Mouse (Mus musculus) heart, postnatal 10 days (tissue): ENCODE measurements at regions not wholly inside any gene's neighbourhood (a gene's known extent, or its start where the extent isn't known, plus 50 kb on each side); places are given as distances from the start of the nearest gene placed in this dataset.
A peak's percentile ranks its signal among the peaks of the same experiment; 100 is the strongest.
"Not testable (repeated sequence)": the region's sequence is repeated elsewhere in the genome, so short reads cannot be mapped to it uniquely, and the experiment has no call there.

Source experiments
- DNase-seq, 2 experiments: peaks; one replicate each; pipeline ENCODE4 v3.0.0; 2021
- intact Hi-C: fragments of 180-260 bp; cut with DNase I; formaldehyde crosslinking; loops from one replicate; pipeline ENCODE4 v1.15.1; 2025

DNA sequence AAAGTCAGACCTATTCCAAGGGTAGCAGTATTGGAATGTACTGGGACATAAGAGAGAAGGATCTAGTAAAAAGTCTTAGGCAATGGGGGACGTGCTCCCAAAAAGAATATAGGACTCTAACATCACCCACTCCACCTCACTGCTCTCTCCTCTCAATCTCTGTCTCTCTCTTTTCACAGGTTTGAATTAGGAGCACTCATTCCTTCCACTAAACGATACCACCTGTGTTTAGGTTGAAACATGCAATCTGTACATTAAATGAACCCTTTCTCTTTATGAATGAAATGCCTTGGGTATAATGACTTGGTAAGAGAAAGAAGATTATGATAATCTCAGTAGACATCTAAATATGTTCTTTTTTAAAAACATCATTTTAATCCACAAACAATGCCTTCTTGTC is 129.4 kb downstream of the Zpld1 start:
- intact Hi-C loops: no loop called here
- DNase-seq: no peak

DNA sequence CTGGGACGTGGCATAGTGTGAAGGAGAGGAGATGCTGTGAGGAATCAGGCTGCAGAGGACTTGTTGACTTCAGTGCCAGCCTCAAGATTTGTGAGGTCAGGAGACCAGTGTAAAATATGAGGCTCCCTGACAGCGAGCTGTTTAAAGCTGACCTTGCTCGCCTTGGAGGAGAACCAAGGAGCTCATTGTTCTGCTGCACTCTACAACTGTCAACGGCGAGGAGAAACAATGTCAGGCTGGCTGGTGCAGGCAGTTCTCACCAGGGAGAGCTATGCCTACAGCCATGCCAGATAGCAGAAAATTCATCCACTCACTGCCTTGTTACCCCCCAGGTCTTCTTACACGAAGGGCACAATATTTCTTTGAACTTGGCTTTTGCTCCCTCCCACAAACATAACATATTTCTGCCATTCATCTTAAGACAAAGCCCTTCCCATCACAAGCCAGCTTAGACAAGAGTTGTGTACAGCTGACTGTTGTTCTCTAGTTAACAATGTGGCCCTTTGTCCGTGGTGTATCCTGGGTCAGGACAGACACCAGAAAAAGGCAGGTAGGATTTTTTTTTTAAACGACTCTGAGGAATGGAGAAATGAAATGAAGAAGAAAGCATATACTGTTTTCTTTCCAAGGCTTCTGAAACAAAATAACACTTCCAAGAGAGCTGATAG is 131.5 kb downstream of the Zpld1 start:
- peak in 1 of 2 experiments; percentile 3 for DNase-seq
- intact Hi-C loops: no loop called here

DNA sequence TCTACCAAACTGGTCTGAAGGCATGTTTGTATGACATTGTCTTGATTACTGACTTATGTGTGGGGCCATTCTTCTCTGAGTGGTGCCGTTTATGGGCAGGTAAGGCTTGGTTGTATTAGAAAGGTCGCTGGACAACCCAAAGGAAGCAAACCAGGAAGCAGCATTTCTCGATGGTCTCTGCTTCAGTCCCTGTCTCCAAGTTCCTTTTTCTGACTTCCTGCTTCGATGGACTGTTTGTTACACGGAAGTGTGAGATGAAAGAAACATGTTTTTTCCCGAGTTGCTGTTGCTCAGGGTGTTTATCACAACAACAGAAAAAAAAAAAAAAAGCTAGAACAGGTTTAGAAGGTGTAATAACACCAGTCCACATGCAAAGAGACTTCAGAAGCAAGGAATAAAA is 134.9 kb downstream of the Zpld1 start:
- intact Hi-C loops: no loop called here

DNA sequence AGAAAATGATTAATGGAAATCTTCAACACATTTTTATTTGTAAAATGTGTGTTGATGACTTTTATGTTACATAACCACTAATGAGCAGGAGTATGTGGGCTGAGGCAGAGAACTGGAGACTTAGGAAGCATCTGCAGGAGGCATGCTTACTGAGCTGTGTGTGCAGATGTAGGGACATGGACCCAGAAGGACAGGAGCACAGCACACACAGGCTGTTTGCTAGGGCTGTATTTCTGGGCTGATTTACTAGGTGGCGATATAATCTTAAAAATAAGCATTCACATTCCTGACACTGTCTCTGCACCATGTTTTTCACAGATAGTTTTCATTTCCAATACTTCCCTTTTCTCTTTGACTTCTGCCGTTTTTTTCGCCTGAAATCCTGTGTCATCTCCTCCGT is 146.1 kb downstream of the Zpld1 start:
- DNase-seq: peak; percentile 0 to 15
- intact Hi-C loops: loop anchor here (10.0 kb wide), 1 partner anchor 313 kb away; no protein-coding TSS in a partner anchor

More for the DNA sequence above, 134.9 kb downstream of the Zpld1 start:
- no peak for DNase-seq

DNA sequence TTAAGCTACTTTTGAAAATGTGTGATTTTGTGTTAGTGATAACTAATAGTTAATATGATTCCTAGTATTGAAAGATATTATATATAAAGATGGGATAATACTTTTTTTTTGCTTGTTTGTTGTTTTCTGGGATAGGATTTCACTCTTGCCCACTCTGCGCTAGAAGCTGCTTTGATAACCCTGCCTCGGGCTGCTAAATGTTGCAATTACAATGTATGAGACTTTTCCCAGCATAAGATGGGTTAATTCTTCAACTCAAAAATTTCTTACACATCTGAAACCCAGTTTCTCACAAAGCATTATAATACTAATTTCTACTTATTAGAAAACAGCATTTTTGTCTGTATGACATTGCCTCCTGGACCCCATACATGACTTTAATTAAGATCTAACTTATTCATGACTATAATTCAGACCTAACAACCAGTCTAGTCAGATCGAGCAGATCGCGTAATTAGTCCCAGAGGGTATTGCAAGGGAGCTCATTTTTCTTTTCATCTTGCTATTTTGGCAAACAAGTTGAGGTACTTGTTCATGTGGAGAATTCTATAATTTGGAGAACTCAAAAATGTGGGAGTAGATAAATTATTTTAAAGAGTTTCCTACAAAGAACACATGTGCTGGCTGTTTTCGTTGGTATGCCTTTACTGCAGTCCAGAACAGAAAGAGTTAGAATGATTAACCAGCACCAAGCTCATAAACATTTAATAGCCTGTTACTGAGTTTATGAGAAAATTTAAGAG is 155.2 kb downstream of the Zpld1 start:
- no peak for DNase-seq
- intact Hi-C loops: no loop called here

DNA sequence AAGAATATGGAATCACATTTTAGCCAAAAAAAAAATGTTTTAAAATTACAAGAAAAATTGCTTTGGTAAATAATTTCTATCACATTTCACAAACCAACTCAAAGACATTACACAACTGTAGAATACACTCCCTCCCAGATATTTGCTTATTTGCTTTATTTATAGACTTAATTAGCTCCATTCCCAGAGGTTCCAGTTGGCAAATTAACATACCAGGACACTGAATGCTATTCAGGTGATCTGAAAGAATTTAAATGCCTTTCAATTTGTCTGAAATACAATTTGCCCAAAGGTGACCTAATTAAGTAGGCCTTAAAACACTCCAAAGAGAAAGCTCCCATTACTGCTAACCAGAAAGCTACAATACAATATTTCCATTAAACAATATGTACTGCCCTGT is 162.8 kb downstream of the Zpld1 start:
- intact Hi-C loops: no loop called here
- no peak for DNase-seq

DNA sequence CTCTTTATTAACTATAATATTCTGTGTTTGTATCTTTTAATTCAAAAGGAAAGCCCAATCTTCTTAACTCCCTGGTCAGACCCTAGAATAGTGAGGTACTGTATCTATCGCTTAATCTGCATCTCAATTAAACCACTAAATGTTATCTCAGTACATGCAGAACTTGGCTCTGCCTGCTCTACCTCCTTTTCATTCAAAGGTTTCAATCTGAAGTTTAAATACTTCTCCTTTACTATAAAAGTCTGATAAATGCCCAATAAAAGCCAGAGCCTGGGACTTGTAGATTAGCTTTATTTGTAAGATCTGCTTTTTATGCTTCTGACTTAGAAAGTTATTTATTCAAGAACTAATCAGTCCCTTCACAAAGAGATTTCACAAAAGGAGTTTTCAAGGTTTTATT is 200.1 kb downstream of the Zpld1 start:
- no peak for DNase-seq
- intact Hi-C loops: no loop called here

DNA sequence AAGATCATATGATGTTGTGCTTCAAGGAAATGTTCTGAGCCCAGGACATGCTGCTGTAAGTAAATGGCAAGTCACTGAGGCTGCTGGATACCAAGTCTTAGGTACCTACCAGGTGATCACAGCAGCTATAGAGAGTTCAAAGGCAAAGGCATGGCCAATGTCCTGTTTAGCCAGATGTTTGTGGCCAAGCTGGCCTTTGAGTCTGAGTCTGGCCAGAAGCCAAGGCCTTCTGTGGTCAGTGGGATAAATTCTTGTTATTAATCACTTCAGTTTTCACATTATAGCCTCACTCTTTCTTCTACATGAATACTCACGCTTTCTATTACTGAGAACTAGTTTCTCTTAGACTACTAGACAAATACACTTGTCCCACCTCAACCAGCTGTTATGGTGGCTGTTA is 210.3 kb downstream of the Zpld1 start:
- DNase-seq: no peak
- intact Hi-C loops: no loop called here

DNA sequence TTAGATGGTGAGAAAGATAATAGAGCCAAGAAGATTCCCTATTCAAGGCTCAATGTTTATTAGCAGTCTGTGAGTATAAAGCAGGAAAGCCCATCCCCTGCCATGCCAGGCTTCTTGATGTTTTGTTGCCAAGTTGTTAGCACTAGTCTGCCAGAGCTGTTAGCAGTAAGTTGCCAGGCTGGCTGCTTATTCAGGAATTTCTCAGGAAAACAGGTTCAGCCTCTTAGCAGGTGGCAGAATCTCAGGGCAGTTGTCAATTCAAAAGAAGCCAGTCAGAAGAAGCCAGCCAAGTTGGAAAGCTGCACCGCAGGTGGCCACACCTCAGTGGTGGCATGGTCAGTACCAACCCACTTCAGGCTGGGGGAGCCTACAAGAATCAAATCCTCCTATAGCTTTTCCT is 221.6 kb downstream of the Zpld1 start:
- DNase-seq: no peak
- intact Hi-C loops: no loop called here

DNA sequence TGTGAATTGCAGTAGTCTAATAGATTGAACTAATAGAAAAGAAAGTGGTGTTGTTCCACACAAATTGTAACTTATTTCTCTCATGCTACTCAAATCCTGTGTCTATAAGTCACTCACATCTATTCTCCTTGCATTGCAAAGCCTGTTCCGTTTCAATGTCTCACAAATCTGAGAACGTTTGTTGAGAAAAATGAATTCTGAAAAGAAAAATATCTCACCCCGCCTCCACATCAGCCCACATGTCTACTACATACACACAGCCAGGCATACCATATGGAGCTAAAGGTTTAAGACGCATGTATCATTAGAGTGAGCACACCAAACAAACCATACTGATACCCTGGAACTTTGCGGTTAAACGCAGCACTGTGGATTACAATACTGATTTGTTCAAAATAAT is 258.0 kb downstream of the Zpld1 start:
- no peak for DNase-seq
- intact Hi-C loops: loop anchor here (5.0 kb wide), 1 partner anchor 428 kb away; no protein-coding TSS in a partner anchor

DNA sequence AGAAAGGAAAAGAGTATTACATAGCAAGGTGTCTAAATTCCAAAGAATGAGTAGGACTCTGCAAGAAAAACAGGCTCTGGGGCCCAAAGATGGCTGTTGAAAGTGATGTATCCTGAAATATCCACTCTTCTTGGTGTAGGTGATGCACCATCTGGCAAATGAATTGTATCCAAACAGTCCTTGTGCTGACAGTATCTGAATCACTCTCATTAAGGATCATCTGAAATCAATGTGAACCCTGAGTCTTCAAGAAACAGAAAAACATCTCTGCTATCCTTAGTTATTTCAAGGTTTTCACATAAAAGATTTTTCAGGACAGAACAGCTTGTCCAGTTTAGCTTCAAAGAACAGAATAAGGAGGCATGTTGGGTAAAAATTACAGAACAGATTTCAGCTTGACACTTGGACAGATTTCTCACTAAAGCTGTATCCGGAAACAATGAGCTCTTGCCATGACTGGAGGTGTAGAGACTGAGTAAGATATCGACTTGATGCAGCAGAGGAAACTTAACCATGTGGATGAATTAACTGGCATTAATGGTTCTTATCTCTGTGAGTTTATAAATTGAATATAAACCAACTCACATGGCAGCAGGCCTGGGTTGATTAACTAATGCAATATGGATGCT is 296.0 kb downstream of the Zpld1 start:
- intact Hi-C loops: no loop called here

DNA sequence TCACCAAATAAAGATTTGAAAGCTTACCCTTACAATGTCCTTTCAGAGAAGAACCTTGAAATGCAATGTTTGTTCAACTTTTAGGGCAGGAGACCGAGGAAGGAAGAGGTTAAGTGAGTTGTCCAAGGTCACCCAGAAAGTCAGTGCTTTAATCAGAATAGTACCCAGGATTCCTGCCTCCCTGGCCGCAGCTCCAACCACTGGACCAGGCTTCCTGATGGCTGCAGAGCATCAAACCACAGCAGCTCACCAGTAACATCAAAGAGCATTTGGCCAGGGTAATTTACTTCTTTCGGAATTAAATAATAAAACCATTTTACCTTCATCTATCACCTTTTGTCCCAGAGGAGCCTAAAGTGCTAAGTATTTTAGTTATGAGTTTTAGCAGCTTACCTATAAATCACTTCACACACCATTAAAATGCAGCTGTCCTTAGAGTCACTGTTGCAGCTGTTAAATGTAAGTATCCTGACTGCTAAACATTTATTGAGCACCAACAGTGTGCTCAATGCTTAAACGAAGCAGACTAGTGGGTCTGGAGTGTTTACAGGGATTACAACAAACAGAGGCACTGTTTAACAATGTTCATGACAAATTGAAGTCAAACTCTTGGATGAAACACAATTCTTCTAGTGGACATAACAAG is 306.1 kb downstream of the Zpld1 start:
- intact Hi-C loops: no loop called here
- DNase-seq: no peak

More for the DNA sequence above, 296.0 kb downstream of the Zpld1 start:
- no peak for DNase-seq

DNA sequence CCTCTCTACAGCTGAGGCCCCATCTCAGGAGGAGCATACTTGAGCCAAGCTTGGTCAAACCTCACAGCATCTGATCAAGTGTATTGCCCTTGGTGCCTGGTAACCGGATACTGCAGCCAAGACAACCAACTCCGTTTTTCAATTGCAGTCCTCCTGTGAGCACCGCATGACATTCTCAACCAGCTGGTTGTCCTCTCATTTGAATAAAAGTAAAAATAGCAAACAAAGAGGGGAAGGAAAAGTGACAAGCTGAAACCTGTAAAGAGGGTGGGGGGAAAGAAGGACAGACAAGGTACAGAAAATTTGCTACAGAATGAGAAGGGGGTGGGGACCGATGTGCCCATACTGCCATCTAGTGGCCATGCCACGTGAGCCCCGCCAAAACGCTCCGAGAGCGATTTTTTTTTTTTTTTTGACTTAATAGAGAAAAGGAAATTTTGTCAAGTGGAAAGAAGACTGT is 314.0 kb downstream of the Zpld1 start:
- intact Hi-C loops: no loop called here
- peak; percentile 29 to 57 for DNase-seq

DNA sequence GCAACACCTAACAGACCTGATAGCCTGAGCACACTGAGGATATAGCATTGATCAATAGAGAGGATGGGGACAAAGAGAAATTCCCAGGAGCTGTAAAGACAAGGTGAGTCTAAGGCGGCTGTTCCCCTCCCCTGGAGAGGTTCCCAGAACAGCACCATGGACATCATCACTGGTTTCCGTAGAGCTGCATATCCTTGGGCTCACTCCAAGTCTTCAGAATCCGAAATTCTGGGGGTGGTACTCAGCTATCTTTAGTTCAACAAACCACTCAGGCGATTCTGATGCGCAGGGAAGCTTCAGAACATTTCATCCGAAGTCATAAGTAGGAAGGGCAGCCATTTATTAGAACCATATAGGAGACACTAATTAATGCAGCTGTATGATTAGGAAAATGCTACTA is 327.4 kb downstream of the Zpld1 start:
- no peak for DNase-seq
- intact Hi-C loops: no loop called here

DNA sequence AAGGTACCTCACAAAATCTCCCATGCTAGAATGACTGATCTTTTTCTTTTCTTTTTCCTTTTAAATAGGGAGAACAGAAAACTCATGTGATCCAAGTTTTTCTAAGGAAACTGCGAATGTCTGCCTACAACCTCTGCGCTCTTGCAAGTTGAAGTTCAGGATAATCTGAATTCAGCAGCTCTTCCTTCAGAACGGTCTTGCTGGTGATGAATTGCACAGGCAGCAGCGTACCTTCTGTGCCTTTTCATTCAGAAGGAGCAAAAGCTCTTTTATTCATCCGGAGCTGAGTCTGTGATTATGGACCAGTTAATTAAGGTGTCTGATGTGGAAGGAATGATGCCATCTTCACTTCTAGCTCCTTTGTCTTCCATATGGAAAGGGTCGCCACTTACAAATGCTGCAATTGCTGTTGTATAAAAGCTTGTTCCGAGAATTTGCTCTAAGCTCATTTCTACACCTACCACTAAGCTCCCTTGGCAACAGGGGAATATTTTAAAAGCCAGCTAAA is 353.9 kb downstream of the Zpld1 start:
- intact Hi-C loops: no loop called here

DNA sequence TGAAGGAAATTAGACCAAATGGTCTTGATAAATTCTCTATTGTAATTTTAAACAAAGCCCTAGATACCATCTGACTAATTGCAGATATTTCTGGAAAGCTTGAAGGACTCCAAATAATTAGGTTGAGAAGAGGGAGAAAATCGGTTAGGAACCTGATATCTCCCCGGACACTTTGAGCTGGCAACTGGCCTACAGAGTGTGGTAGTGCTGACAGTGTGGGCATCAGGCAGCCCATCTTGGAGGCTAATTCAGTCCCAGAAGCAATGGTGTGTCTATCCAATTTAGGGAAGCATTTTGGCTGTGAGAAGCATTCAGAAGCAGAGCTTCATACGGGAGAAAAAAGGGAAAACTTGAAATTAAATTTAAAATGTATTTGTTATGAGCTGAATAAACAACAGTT is 369.5 kb downstream of the Zpld1 start:
- DNase-seq: no peak
- intact Hi-C loops: no loop called here

More for the DNA sequence above, 353.9 kb downstream of the Zpld1 start:
- DNase-seq: no peak

DNA sequence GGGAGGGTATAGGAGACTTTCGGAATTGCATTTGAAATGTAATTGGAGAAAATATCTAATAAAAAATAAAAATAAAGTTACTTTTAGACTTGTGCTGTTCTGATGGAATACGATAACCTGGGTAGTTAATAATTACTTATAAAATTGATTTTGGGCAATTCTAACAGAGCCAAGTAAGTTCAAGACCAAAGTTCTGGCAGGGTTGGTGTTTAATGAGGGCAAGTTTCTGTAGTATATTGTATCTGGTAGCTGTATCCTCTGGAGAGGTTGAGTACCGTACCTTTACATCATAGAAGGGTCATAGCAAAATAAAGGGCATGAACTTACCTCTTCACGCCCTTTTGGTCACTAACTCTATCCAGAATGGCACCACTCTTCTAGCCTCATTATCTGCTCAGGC is 394.9 kb downstream of the Zpld1 start:
- DNase-seq: no peak
- intact Hi-C loops: no loop called here

DNA sequence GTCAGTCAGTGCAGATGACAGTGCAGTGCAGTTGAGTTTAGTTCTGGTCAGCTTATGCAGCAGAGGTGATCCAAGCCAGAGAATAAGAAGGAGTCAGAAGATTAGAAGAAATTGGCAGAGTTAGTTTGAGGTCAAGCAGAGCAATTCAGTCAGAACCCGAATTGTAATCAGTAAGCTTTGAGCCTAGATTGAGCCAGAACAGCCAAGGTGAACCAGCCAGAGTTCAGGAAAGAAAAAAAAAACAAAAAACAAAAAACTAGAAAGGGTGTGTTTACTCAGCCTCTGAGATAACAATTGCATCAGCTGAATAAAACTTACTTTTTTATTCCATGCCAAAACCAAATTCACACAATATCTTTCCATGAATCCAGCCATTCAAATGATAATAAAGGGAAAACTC is 396.3 kb downstream of the Zpld1 start:
- intact Hi-C loops: no loop called here

DNA sequence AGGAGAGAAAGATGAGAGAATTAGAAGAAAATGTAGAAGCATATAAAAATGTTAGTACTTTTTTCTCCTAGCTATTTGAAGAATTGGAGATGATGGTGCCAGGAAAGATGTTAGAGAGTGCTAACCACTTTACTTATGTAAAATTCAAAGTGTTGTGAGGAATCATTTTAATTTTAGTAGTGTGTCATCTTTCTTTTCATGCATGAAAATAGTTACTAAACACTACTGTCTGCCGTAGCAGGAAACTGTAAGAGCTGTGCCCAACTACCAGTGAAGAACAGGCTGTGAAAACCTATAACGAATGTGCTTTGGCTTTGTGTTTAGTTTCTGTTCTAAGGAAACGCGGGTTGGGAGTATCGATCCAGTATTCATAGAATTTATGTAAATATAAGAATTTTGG is 403.1 kb downstream of the Zpld1 start:
- DNase-seq: no peak
- intact Hi-C loops: no loop called here

More for the DNA sequence above, 396.3 kb downstream of the Zpld1 start:
- DNase-seq: no peak

DNA sequence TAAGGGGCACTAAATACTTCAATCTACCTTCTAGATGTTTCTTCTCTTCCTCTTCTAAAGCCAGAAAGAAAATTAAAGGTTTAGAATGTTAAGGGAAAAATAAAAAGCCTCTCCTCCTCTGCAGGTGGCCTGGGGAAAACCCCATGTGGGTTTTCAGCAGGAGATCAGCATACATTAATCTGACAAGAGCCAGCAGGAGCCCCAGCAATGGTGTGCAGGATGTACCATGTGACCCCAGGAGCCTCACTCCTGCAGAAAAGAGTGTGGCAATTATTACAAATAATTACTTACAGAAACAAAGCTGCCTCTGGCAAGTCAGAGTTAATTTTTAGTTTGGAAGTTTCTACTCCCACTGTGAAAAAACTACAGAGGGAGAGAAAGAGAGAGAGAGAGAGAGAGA is 440.4 kb downstream of the Zpld1 start:
- no peak for DNase-seq
- intact Hi-C loops: no loop called here

DNA sequence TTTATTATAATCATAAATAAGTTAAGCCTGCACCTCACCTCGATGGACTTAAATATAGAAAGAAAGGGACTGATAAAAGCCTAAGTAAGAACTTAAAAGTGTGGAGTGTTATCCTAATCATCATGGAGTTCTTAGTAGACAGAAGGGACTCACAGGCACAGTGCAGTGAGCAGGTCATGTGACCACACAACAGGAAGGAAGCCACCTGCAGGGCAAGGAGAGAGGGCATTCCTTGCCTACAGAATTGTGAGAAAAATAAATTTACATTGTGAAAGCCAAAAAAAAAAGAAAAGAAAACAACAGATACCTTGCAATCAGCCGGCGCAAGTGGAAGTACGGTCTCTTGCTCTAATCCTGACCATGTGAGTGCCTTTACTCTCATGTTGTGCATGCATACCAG is 454.8 kb downstream of the Zpld1 start:
- DNase-seq, intact Hi-C loops: not testable (repeated sequence)
